Mouse (Mus musculus) c-Kit-positive CD71-positive TER-119-negative erythroid progenitor cells, embryonic 14.5 days (primary cell): Measurements from ENCODE around the gene Kdm4b.
A peak's percentile ranks its signal among the peaks of the same experiment; 100 is the strongest.

Experiments
- DNase-seq: peaks from one replicate; pipeline ENCODE4 v3.0.0-alpha.2; 2013; ENCODE audit warnings: low read depth

The Kdm4b gene

GRCm38 (mm10) chr17:56387612-56388011 is 61.8 kb downstream of the Kdm4b start:
- DNase-seq: no peak

- no peak for DNase-seq
These were observed 67.4 kb downstream of the Kdm4b start for GRCm38 (mm10) chr17:56393238-56393637.

GRCm38 (mm10) chr17:56393889-56394288 is 68.0 kb downstream of the Kdm4b start:
- DNase-seq: no peak

GRCm38 (mm10) chr17:56396051-56396450 is 70.2 kb downstream of the Kdm4b start:
- no peak for DNase-seq

- DNase-seq: no peak
These were observed 74.4 kb downstream of the Kdm4b start for GRCm38 (mm10) chr17:56400221-56400620.

GRCm38 (mm10) chr17:56401051-56401521 is 75.2 kb downstream of the Kdm4b start:
- DNase-seq: no peak

GRCm38 (mm10) chr17:56405341-56405740 is 79.5 kb downstream of the Kdm4b start:
- DNase-seq: no peak

- DNase-seq: no peak
These were observed 80.3 kb downstream of the Kdm4b start for GRCm38 (mm10) chr17:56405856-56406840.

GRCm38 (mm10) chr17:56406878-56407277 is 81.0 kb downstream of the Kdm4b start:
- no peak for DNase-seq

- no peak for DNase-seq
These were observed 81.5 kb downstream of the Kdm4b start for GRCm38 (mm10) chr17:56407379-56407778.

- no peak for DNase-seq
These were observed 83.2 kb downstream of the Kdm4b start for GRCm38 (mm10) chr17:56408965-56409625.

- no peak for DNase-seq
These were observed 83.9 kb downstream of the Kdm4b start for GRCm38 (mm10) chr17:56409759-56410158.

- no peak for DNase-seq
These were observed 85.6 kb downstream of the Kdm4b start for GRCm38 (mm10) chr17:56411437-56411836.

GRCm38 (mm10) chr17:56413113-56413512 is 87.3 kb downstream of the Kdm4b start:
- DNase-seq: no peak

GRCm38 (mm10) chr17:56414785-56415184 is 88.9 kb downstream of the Kdm4b start:
- no peak for DNase-seq

- DNase-seq: no peak
These were observed 92.4 kb downstream of the Kdm4b start for GRCm38 (mm10) chr17:56418304-56418703.

- no peak for DNase-seq
These were observed 94.2 kb downstream of the Kdm4b start for GRCm38 (mm10) chr17:56420022-56420421.

- DNase-seq: no peak
These were observed 99.1 kb downstream of the Kdm4b start for GRCm38 (mm10) chr17:56424726-56425583.

GRCm38 (mm10) chr17:56425584-56425914 is 99.7 kb downstream of the Kdm4b start:
- DNase-seq: peak; percentile 46

- DNase-seq: no peak
These were observed 100.1 kb downstream of the Kdm4b start for GRCm38 (mm10) chr17:56425941-56426340.

GRCm38 (mm10) chr17:56427857-56428256 is 102.0 kb downstream of the Kdm4b start:
- no peak for DNase-seq

- no peak for DNase-seq
These were observed 105.7 kb downstream of the Kdm4b start for GRCm38 (mm10) chr17:56431582-56431981.
